Mouse (Mus musculus) bone marrow macrophage, adult 2 months (primary cell): ENCODE results near the gene Rpp25l.
"Not testable (repeated sequence)": the region's sequence is repeated elsewhere in the genome, so short reads cannot be mapped to it uniquely, and the experiment has no call there.

Experiments used
- CTCF ChIP-seq: IDR thresholded peaks from 2 replicates; pipeline ENCODE4 v1.5.1; 2012; ENCODE audit warnings: low read depth, mild to moderate bottlenecking, low read length, moderate library complexity
- POLR2A ChIP-seq: IDR thresholded peaks from 2 replicates; pipeline ENCODE4 v1.6.1; 2012; ENCODE audit warnings: mild to moderate bottlenecking, low read depth, low read length, borderline replicate concordance

GRCm38 (mm10) chr4:41695800-41696199 lies 17.5 kb downstream of the Rpp25l start:
- TF ChIP-seq CTCF, POLR2A: not testable (repeated sequence)
